Mouse (Mus musculus) cerebellum, adult 18-20 months (tissue): ENCODE data around the gene Gm13030.
A peak's percentile ranks its signal among the peaks of the same experiment; 100 is the strongest.
"Not testable (repeated sequence)": the region's sequence is repeated elsewhere in the genome, so short reads cannot be mapped to it uniquely, and the experiment has no call there.

ENCODE experiments used
- DNase-seq, 2 experiments: peaks; one replicate each; pipeline ENCODE4 v3.0.0; 2021

The Gm13030 gene

DNA sequence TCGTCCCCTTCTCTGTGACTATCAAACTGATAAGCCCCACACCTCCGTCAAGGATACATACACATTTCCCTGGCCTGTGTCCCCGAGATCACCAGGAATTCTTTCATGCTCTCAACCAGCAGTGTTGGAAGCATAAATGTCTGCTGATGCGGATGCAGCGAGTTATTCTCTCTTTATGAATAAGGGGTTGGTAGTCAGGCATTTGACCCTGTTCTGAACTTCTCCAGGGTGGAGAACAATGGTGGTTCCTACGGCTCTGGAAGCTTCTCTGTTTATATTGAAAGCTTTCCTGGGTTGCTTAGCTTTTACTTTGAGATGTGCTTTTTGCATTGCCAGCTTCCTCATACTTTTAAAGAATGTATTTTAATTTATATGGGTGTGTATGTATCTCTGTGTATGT lies at the start of gene Gm13030:
Gene Gm13030 (minus strand): TSS at position 101 of the 400 bp plus-strand sequence.
- DNase-seq, result no peak

DNA sequence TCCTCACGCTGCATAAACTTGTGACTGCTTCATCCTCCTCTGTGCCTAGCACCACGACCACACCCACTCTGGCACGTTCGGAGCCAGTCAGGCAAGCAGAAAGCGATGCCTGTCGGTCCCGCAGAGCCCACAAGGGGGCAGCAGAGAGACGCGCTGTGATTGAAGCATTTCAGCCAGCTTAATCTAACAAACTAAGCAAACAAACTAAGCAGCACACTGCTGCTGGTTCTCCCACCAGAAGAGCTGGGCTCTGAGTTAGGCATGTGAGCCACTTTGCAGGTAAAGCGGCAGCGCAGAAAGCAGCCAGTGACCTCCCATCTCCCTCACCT lies 48.3 kb upstream of the Gm13030 start:
- peak; percentile 86 to 94 for DNase-seq

DNA sequence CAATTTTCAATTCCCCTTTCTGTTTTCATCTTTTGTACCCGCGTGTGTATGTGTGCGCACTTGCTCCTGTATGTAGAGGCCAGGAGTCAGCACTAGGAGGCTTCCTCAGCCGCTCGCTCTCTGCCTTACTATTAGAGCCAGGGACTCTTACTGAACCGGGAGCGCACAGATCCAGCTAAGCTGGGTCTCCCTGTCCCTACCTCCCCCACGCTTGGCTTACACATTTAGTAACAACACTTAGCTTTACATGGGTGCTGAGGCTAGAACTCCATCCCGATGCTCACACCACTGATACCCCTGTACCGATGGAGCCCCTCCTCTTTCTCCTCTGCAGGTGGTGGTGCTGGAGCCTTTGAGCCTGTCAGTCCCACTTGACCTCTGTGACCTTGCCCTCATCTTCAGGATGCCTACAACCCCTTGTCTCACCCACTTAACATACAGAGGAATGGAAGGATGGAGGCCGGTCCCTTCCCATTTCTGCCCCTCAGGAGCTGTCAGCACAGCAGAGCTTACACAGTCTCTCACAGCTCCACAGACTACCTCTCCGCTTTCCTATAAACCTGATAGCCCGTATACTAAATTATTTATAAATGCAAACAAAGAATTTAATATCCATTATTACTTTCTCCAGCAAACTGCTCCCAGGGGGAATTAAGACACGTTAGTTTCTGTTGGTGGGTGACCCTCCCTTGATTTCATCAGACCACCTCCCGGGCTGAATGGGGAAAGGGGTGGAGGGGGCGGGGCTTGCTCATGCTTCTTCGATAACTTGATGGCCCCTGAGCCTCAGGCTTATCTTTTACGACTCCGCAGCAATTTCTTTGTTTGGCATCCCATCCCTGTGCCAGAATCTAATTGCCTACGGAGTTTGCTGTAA lies 47.7 kb upstream of the Gm13030 start:
- DNase-seq, result no peak

DNA sequence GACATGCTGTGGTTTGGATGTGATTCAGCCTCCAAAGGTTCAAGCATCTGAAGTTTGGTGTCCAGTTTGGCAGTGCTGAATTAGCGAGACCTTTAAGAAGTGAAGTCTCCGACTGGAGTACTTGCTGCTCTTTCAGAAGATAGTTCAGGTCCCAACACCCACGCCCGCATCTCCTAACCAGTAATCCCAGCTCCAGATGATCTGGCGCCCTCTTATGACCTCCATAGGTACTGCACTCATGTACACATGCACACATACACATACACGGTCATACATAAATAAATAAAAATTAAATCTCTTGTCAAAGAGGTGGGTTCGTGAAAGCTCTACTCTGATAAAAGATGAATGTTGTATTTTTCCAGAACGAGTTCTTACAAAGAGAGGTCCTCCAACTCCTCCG lies 43.5 kb upstream of the Gm13030 start:
- DNase-seq, result no peak

DNA sequence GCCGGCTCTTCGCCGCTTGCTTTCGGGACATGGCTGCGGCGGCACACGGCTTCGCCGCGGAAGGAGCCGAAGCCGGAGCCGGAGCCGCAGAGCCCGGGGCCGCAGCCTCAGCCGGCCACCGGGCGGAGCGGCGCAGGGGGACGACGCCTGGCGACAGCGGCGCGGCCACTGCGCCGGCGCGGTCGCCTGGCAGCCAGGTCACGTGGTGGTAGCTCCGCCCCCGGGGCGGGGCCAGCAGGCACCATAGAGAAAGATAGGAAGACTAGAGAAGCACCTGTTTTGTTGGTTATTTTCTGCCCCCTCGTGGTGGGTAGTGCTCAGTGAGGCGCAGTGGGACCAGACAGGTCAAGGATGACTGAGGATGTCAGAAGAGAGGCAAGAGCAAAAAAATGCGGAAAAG lies 40.0 kb upstream of the Gm13030 start, which contains the start of gene Otud3:
Gene Otud3 (minus strand): TSS at position 149 of the 400 bp plus-strand sequence.
- DNase-seq, result peak; percentile 95 to 98

DNA sequence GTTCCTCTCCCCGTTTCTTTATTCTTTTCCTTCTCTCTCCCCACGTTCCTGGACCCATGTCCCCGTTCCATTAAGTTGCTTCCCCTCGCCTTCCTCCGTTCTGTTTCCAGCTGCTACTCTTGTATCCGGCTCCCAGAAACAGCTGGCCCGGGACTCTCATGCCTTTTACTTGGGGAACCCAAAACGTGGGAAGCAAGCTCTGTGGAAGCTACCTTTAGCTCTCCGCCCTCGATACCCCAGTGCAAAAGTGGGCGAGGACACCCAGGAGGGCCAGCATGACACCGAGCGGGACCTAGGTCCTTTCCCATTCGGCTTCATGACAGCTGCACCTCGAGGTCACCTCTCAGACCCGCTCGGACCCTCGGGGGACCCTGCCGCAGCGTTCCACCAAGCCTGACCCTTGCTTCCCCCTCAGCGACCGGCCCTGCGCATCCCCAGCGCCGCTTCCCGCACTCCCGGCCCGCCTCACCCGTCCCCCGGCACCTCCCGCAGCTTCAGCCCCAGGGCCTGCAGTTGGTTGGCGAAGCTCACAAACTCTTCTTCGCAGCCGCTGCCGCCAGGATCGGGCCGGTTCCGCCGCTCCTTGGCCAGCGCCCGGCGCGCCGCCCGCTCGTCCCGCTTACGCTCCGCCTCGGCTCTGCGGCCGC lies 39.5 kb upstream of the Gm13030 start:
- DNase-seq, result peak in 1 of 2 experiments; percentile 37

DNA sequence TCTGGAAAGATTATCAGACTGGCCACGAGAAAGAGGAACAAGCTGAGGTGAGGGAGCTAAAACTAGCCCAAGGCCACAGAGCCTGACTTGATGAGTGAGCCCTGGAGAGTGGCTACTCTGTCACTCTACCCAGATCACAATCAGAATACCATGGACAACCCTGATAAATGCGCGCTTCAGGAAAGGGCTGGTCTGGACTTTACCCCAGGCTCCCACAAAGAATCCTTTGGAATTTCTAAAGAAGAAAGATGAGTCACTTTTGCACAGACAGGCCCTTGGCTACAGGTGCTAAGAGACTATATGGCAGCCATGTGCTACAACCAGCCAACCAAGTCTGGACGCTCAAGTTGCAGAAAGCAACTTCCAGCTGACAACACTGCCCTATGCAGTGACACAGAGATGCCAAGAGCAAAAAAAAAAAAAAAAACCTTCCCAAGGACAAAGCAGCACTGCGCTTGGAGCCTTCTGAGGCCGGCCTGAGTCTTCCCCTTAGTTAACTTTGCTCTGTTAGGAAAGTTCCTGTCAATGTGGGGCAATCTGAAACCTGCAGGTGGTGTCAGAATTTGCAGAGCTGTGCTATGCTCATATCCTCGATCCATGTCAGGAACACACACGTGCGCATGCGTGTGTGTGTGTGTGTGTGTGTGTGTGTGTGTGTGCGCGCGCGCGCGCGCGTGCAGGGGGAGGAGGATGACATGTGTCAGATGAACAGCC lies 32.0 kb upstream of the Gm13030 start:
- DNase-seq, result no peak

DNA sequence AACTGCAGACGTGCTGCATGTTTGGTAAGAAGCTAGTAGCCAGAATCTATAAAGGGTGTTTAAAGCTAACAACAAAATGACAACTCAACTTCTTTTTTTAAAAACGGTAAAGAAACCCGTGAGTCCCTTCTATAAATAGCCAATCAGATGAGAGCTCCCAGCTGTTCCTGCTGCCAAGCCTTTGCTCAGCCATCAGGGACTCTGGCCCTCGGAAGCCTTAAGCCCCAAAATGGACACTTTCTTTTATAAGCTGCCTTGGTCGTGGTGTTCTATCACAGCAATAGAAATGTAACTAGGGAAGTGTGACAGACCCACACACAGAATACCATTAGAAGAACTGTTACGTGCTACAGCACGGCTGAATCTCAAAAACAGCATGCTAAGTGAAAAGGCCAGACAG lies 25.6 kb upstream of the Gm13030 start:
- DNase-seq, result no peak

DNA sequence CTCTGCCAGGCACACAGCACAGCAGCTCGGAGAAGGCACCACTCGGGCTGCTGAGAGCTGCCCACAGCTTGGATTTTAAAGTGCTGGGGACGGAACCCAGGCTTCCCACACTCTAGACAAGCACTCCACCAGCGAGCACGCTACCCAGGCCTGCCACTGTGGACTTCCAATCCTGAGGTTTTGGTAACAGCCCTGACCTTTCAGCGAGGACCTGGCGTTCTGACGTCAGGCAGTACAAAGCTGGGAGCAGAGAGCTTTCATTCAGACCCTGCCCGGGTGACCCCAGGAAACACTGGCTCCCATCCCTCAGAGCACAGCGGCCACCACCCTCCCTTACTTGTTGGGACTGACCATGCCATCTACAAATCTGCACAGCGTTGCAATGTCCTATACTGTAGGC lies 20.0 kb upstream of the Gm13030 start:
- DNase-seq, result not testable (repeated sequence)

DNA sequence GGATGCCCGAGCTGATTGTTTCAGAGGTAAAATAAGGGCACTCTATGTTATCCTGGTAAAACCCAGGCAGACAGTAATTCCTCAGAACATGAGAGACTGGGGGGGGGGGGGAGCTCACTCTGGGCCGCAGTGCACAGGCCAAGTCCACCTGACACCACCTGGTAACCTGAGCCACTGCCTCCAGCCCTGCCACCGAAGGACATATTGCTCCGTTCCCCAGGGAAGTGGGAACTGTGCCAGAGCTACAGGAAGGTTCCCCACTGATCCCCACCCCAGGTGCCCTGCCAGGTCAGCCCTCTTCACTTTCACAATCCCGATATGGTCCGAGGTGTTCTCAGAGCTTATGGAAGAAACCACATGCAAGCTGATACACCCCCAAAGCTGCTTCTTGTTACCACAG lies 18.9 kb upstream of the Gm13030 start:
- DNase-seq, result peak; percentile 21 to 29

DNA sequence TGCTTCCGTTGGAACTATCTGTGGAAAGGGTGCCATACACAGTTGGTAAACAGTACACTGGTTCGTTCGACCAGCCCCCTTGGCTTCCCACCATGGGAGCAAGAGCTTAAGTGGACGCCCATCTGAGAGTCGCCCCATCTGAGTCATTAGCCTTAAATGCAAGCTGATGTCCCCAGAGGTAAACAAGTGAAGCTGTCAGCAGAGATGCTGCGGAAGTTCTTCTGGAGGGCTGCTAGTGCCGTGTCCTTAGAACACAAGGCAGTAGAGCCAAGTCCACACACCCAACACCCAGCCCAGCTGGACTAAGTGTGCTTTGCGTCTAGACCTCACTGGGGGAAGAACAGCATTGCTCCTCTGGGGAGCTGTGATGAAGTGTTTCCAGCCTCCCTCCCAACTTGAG lies 15.9 kb upstream of the Gm13030 start:
- DNase-seq, result no peak

DNA sequence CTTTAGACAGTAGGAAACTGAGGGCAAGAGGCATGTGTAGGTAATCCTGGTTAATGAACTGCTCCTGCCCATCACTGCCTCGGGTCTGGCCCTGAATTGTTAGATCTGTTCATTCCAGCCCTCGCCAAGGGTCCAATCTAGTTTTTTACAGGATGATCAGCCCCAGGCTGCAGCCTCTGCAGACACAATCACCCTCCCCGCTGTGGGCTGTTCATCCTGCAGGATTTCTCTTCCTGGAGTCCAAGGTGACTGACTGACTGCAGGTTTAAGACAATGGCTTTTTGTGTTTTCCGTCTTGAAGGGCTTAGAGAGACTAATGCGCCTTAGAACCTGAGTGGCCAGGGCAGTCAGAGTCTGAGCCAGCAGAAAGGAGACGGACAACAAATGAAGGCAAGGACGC lies 15.4 kb upstream of the Gm13030 start:
- no peak for DNase-seq

DNA sequence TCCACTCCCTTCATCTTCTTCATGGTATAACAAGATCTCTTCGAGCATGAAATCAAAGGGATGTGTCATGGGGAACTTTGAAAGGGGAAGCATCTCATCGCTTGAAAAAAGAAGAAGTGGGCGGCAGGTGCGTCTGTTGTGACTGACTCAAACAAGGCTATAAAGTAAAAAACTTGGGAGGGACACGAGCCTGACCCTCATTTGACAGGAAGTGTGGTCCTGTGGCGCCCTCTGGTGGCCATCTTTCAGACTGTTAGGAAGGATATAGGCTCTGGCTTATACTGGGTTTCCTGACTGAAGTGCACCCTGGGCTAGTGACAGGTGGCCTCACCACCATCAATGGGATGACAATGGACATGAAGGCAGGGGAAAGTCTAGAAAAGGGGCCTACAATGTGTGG lies 10.5 kb upstream of the Gm13030 start:
- peak; percentile 74 to 84 for DNase-seq

DNA sequence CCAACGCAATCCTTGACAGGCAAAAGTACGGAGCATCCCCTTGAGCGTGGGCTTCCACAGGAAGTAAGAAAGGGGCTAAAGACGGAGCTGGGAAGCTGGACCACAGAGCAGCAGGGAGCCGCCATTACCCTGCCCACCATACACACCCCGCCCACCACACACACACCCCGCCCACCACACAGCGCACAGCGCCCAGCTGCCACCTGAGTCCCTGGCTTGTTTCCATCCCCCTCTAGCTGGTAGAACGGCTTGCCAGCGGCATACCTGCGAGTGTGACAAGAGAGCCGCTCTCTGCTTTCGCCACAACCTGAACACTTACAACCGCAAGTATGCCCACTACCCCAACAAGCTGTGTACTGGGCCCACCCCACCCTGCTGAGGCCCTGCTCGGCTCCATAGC lies 8.4 kb upstream of the Gm13030 start:
- no peak for DNase-seq

DNA sequence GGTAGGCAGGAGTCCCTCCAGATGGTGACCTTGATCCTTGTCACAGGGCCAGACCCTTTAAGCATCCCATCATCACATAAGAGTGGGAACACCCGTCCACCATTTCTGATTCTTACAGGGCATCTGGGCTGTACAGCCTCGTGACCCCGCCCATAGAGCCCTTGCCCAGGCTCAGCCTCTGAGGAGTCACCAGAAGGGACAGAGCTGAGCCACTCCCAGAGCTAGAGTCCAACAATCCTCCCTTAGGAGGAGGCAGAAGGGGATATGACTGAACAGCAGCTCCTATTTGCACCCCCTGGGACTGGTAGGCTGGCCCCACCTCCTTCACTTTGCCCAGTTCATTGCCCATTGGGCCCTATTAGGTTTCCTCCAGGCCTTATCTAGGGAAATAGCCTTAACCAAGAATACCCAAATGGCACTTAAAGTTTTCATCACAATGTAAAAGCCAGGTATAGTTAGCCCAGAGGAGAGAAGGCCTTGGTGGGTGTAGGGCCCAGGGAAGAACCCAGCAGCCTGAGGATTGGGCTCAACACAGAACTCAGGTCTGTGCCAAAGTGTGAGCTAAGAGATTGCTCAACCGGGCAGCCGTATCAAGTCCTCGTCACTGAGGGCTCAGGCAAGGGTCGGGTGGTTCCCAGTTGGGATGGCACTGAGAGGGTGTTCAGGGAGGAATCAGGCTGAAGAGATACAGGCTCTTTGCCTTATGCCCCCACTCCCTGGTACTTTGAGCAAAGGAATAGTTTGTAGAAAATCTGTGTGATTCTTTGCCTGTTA lies 7.2 kb upstream of the Gm13030 start:
- no peak for DNase-seq

DNA sequence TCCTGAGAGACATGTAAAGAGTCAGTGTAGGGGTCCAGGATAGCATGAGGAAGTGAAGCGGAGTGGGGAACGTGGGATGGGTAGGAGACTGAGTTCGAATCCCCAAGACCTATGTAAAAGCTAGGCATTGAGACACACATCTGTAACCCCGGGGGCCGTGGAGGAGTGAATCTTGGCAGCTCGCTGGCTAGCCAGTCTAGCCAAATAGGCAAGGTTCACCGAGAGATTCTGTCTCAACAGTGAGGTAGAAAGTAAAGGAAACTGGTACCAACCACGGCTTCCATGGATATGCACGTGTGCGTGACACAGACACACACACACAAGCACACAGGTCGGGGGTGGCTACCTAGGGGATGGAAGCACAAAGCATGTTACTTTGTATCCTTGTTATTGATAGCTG lies 6.0 kb upstream of the Gm13030 start:
- no peak for DNase-seq

DNA sequence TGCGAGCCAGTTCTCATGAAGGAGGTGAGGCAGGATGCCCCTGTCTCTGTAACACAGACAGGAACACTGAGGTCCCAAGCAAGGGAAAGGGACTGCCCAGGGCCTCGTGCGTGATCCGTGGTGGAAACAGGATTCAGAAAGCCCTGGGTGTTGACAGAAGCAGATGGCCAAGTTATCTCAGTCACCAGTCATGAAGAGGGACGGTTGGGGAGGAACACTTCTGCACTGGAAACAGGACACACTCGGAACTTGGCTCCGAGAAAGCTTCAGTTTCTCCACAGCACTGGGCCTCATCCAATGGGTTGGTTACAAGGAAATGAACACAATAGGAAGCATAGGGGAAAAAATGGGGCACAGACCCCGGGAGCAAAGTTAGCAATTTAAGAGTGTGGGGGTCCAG lies 5.0 kb upstream of the Gm13030 start:
- no peak for DNase-seq

DNA sequence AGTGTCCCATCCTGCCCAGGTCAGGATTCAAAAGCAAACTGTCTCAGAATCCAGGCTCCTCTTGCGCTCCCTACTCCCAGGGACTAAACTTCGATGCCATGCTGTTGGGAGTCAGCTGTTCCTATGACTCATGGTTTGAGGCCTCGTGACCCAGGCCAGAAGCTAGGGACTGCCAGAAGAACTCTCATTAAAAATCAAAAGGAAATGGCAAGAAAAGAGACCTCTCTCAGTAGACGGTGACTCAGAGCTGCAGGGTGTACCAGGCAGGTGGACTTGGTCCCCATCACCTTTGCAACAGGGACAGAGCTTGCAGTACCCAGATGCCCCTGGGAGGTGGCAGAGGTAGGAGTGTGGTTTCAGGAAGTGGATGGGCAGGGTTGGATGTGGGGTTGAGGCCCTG lies 4.0 kb upstream of the Gm13030 start, which contains the start of gene Pla2g2e:
Gene Pla2g2e (plus strand): TSS at position 212 of the 400 bp plus-strand sequence.
- DNase-seq, result no peak

DNA sequence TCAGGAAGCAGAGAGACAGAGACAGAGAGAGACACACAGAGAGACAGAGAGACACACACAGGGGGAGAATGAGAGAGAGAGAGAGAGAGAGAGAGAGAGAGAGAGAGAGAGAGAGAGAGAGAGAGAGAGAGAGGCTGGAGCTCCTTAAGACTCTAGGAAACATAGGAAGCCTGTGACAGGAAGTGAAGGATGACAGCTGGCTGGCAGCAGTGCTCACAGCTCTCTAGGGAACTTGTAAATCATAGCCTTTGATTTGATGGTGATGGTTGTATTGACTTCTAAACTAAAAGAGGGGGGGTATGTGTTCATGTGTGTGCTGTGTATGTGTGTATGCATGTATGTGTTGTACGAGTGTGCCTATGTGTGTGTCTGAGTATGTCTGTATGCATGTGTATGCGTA lies 2.2 kb upstream of the Gm13030 start:
- no peak for DNase-seq

DNA sequence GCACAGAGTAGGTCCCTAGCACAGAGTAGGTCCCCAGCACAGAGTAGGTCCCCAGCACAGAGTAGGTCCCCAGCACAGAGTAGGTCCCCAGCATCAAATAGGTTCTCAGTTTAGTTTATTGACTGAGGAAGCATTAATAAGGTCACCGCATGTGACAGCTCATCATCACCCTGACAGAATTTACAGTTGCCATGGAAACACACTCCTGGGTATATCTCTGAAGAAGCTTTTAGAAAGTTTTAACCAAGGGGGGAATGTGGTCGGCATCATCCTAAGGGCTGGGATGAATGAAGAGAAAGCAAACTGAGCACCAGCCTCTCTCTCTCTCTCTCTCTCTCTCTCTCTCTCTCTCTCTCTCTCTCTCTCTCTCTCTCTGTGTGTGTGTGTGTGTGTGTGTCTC lies 1.5 kb upstream of the Gm13030 start:
- not testable (repeated sequence) for DNase-seq

DNA sequence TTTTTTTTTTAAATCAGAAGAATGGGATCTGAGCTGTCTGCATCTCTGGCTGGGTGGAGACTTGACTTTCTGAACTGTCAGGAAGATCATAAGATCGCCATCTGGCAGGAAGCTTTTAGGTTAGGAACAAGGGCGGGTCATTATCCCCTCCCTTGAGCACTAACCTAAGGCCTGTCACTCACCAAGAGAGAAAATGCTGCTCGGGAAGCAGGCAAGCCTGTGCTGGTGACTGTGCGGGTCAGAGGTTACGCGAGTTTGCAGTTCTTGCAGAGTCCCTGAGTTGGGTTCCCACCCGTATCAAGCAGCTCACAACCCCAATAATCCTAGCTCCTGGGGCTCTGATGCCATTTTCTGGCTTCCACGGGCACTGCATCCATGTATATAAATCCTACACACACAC lies 5.1 kb downstream of the Gm13030 start:
- DNase-seq, result no peak

DNA sequence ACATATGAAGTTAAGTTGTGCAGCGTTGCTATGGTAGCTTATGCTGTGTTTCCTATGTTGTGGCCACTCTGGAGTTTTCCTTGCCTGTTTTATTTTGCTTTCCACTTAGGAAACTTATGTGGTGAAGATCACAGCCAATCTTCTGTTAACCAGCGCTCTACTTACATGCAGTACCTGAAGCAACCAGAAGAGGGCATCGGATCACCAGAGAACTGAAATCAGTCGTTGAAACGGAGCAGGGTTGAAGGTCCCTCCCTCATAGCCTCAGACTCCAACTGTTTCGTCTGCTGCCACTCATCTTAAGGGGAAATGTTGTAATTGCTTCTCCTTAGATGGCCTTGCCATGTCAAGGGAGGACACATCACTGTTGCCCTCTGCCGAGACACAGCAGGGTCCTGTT lies 7.4 kb downstream of the Gm13030 start:
- peak; percentile 72 to 79 for DNase-seq

DNA sequence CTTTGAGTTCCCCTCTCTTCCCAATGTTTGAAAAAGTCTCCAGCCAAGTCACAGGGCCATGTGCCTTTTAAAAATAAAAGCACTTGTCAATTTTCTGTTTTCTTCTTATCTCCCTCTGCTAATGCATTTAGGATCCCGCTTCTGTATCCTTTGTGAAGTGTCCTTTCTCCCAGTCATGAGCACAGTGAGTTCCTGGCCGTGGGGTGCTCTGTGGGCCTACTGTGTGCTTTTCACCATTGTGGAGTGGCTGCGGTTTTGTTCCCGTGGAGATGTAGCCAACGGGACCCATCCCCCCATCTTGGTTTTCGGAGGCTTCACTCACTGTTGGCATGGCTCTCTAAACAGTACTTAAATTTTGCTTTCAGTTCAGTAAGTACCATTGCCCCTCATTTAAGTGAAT lies 7.8 kb downstream of the Gm13030 start:
- no peak for DNase-seq
